Mouse (Mus musculus) brain, embryonic 14.5 days (tissue): ENCODE measurements around the gene Slit3.

Experiments
- CTCF ChIP-seq: fragments of 200-500 bp; IDR thresholded peaks from 2 replicates; pipeline ENCODE4 v1.5.1; 2012; ENCODE audit warnings: inconsistent platforms, mild to moderate bottlenecking, moderate library complexity, borderline replicate concordance; ENCODE audit not compliant: insufficient read depth, insufficient read length; ENCODE audit errors: extremely low read depth
- POLR2A ChIP-seq: fragments of 200-500 bp; IDR thresholded peaks from 2 replicates; pipeline ENCODE4 v1.6.1; 2012; ENCODE audit warnings: mild to moderate bottlenecking, inconsistent platforms, borderline replicate concordance; ENCODE audit not compliant: poor library complexity, insufficient read depth, insufficient read length, severe bottlenecking; ENCODE audit errors: extremely low read depth

GRCm38 (mm10) chr11:35160682-35161211, 39.7 kb downstream of the Slit3 start:
- no peak for TF ChIP-seq CTCF
- TF ChIP-seq POLR2A = no peak
